ENCODE assay signal across 8 mouse cellular contexts in the genomic region with DNA sequence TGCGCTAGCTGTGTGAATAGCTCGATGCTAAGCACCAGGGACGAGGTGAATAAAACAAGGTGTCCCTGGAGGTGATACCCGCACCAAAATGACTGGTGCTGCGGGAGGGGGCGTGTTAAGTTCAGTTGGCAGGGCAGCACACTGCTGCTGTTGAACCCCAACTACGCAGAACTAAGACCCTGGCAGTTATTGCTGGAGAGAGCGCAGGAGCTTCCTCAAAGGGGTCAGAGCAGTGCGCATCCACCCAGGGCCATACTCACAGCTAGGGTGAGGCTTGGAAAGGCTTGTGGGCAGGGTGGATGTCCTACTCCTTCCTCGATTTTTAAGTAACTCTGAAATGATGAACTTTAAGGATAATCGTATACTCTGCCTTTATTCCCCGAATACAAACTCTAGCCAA. TPM values are rescaled to one million over a fixed set of nuclear protein-coding genes. Genes with fewer than 3 reads are reported as not detected.
DNase-seq lines count a peak whose midpoint lies in the region; ATAC-seq lines count a peak whose summit lies in the region.

No protein-coding gene starts in this region.

- no peak for ATAC-seq in heart, embryonic 16.5 days (replicated peaks; ENCODE audit: extremely low read depth, insufficient read depth, low FRiP score)
- ATAC-seq in hindbrain, embryonic 11.5 days (ENCODE audit: low FRiP score), result peak; percentile 20; the same call in 1 of the 2 replicates
- peak; percentile 25; the same call in 1 of the 2 replicates for ATAC-seq in midbrain, embryonic 11.5 days (ENCODE audit: low FRiP score)

- H3K4me3 ChIP-seq in heart, embryonic 16.5 days (ENCODE audit: low read length), result peak overlapping the region; percentile 63
- H3K4me3 ChIP-seq in hindbrain, embryonic 11.5 days (ENCODE audit: low read depth, low read length), result peak overlapping the region; percentile 56
- H3K4me3 ChIP-seq in midbrain, embryonic 11.5 days (ENCODE audit: low read depth, low read length), result peak overlapping the region; percentile 58

- H3K4me2 ChIP-seq in heart, embryonic 16.5 days (ENCODE audit: low read depth, low read length), result peak overlapping the region; percentile 95
- peak overlapping the region; percentile 77 for H3K4me2 ChIP-seq in hindbrain, embryonic 11.5 days (replicated peaks; ENCODE audit: low read depth, low read length)
- peak overlapping the region; percentile 75 for H3K4me2 ChIP-seq in midbrain, embryonic 11.5 days

- 23% methylated on average over 12 of the region's 12 CpGs for WGBS in heart, embryonic 16.5 days
- 20% methylated on average over 12 of the region's 12 CpGs for WGBS in hindbrain, embryonic 11.5 days
- 19% methylated on average over 12 of the region's 12 CpGs for WGBS in midbrain, embryonic 11.5 days

- peaks cover 6% of the 10 kb centered on the region for H3K4me1 ChIP-seq in heart, embryonic 16.5 days (ENCODE audit: control insufficient read depth, insufficient read depth, low read length)
- 0 out of 2 replicates have a peak, but pooled peaks cover 2% of the 10 kb centered on the region for H3K4me1 ChIP-seq in hindbrain, embryonic 11.5 days (replicated peaks; ENCODE audit: control insufficient read depth, insufficient read depth, low read length)
- H3K4me1 ChIP-seq in midbrain, embryonic 11.5 days (ENCODE audit: control insufficient read depth, insufficient read depth, low read length), result no peaks in the 10 kb centered on the region; the same call in 1 of the 2 replicates

- H3K27me3 ChIP-seq in heart, embryonic 16.5 days (ENCODE audit: control insufficient read depth, insufficient read depth, low read length), result peaks cover 11% of the 10 kb centered on the region
- H3K27me3 ChIP-seq in hindbrain, embryonic 11.5 days (ENCODE audit: control insufficient read depth, insufficient read depth, low read length), result no peaks in the 10 kb centered on the region; the same call in 1 of the 2 replicates
- peaks cover 3% of the 10 kb centered on the region for H3K27me3 ChIP-seq in midbrain, embryonic 11.5 days (ENCODE audit: control insufficient read depth, insufficient read depth, low read length)

- DNase-seq in heart, adult 11 months, result no peak
- DNase-seq in NIH3T3 (ENCODE audit: low read depth), result peak; percentile 27
- no peak for DNase-seq in hindbrain, embryonic 11.5 days (ENCODE audit: low spot score)
- peak; percentile 88 for DNase-seq in midbrain, embryonic 11.5 days (ENCODE audit: low spot score, missing footprints)
- DNase-seq in urinary bladder, postnatal 14 days (ENCODE audit: low spot score), result no peak
- DNase-seq in gastrocnemius, postnatal 10 days, result no peak
- DNase-seq in thymus, postnatal 0 days (ENCODE audit: low spot score), result no peak

- H3K9me3 ChIP-seq in heart, embryonic 16.5 days (replicated peaks; ENCODE audit: control insufficient read depth, low read length), result no peaks in the 10 kb centered on the region
- no peaks in the 10 kb centered on the region for H3K9me3 ChIP-seq in hindbrain, embryonic 11.5 days (ENCODE audit: control insufficient read depth, low read length)
- H3K9me3 ChIP-seq in midbrain, embryonic 11.5 days (ENCODE audit: control insufficient read depth, low read length), result no peaks in the 10 kb centered on the region

- H3K9ac ChIP-seq in heart, embryonic 16.5 days (ENCODE audit: low read length), result peak overlapping the region; percentile 72
- H3K9ac ChIP-seq in hindbrain, embryonic 11.5 days (ENCODE audit: low read depth, low read length), result peak overlapping the region; percentile 71
- H3K9ac ChIP-seq in midbrain, embryonic 11.5 days (ENCODE audit: low read length), result peak overlapping the region; percentile 66

- no peak overlapping the region for H3K27ac ChIP-seq in heart, embryonic 16.5 days (ENCODE audit: low read length)
- H3K27ac ChIP-seq in hindbrain, embryonic 11.5 days (ENCODE audit: low read depth, low read length), result no peak overlapping the region
- no peak overlapping the region for H3K27ac ChIP-seq in midbrain, embryonic 11.5 days (ENCODE audit: low read depth, low read length)

- H3K36me3 ChIP-seq in heart, embryonic 16.5 days (ENCODE audit: control insufficient read depth, insufficient read depth), result 0 out of 2 replicates have a peak, but pooled peaks cover 5% of the 10 kb centered on the region
- no peaks in the 10 kb centered on the region for H3K36me3 ChIP-seq in hindbrain, embryonic 11.5 days (ENCODE audit: control insufficient read depth, insufficient read depth, low read length)
- peaks cover 5% of the 10 kb centered on the region; the same call in 1 of the 2 replicates for H3K36me3 ChIP-seq in midbrain, embryonic 11.5 days (ENCODE audit: control insufficient read depth, insufficient read depth, low read length)

RNA-seq across cellular contexts. Expression of a gene that starts 0.5 kb away (rescaled TPM):
- 15.1 and 16.5 TPM in 2 replicates for polyA plus RNA-seq in heart, embryonic 16.5 days (2015; fragmentation: Nextera tagmentation; extraction: Ambion mirVana)
- polyA plus RNA-seq in hindbrain, embryonic 11.5 days (2014; fragmentation: Nextera tagmentation; extraction: Ambion mirVana), result 6.9 TPM in 2 replicates
- 7.2 and 7.4 TPM in 2 replicates for polyA plus RNA-seq in midbrain, embryonic 11.5 days (2014; fragmentation: Nextera tagmentation; extraction: Ambion mirVana)
- total RNA-seq in gastrocnemius, postnatal 10 days (2021), result 1 to 10 TPM; 6.2 to 7.7 TPM
- polyA plus RNA-seq in thymus, postnatal 0 days (2015; fragmentation: Nextera tagmentation; extraction: Ambion mirVana), result 4.8 and 6.2 TPM in 2 replicates

RNA-seq across cellular contexts. Expression of a gene that starts 12.0 kb away (rescaled TPM):
- not detected in 2 replicates for polyA plus RNA-seq in heart, embryonic 16.5 days (2015; fragmentation: Nextera tagmentation; extraction: Ambion mirVana)
- 0.59 and 1.4 TPM in 2 replicates for polyA plus RNA-seq in hindbrain, embryonic 11.5 days (2014; fragmentation: Nextera tagmentation; extraction: Ambion mirVana)
- polyA plus RNA-seq in midbrain, embryonic 11.5 days (2014; fragmentation: Nextera tagmentation; extraction: Ambion mirVana), result 0.26 and 0.64 TPM in 2 replicates
- not detected for total RNA-seq in gastrocnemius, postnatal 10 days (2021)
- 0.09 TPM in 1 of 2 replicates, not detected in the other for polyA plus RNA-seq in thymus, postnatal 0 days (2015; fragmentation: Nextera tagmentation; extraction: Ambion mirVana)

Comparison
In these comparisons a context has a peak if more than half of its experiments do, and no peak if none do; other contexts are left out.
1. DNase-seq: peak in NIH3T3 (single experiment) and midbrain, embryonic 11.5 days (single experiment); none in heart, adult 11 months (single experiment), hindbrain, embryonic 11.5 days (single experiment), urinary bladder, postnatal 14 days (single experiment), gastrocnemius, postnatal 10 days (single experiment) and thymus, postnatal 0 days (single experiment).
2. Peak in every context shown above with its lines, with median percentiles within 50 percentile points of each other: H3K4me2 ChIP-seq, H3K4me3 ChIP-seq and H3K9ac ChIP-seq.